ENCODE assay signal across 9 mouse cellular contexts in genomic region chr2:94289169-94289568, GRCm38 (mm10).
DNase-seq lines count a peak whose midpoint lies in the region; ATAC-seq and TF ChIP-seq lines count a peak whose summit lies in the region.
"Had no signal": no experiment of that assay in that cellular context is flagged by ENCODE, and none has a peak within 500 bp of the region (broad histone marks: within the 10 kb centered on the region; RNA-seq: fewer than 3 reads in every experiment).

No protein-coding gene starts in this region.

- H3K9ac ChIP-seq in forebrain, embryonic 15.5 days (replicated peaks), result no peak overlapping the region
- 0 out of 2 replicates have a peak overlapping the region, but pooled peaks have one; percentile 26 for H3K9ac ChIP-seq in midbrain, postnatal 0 days (replicated peaks; ENCODE audit: low read length, poor library complexity, severe bottlenecking)
- H3K9ac ChIP-seq: liver, embryonic 15.5 days had no signal

- intact Hi-C loops in heart, postnatal 36 days (cut with DNase I), result no loop called here

- H3K27ac ChIP-seq in heart, embryonic 10.5 days, result peak overlapping the region; percentile 12; the same call in 1 of the 2 replicates
- peak overlapping the region; percentile 21 for H3K27ac ChIP-seq in forebrain, embryonic 15.5 days (replicated peaks)
- H3K27ac ChIP-seq in midbrain, postnatal 0 days (ENCODE audit: low read depth, low read length), result no peak overlapping the region; the same call in 1 of the 2 replicates
- H3K27ac ChIP-seq: liver, embryonic 15.5 days had no signal

- no peak for TF ChIP-seq CTCF in midbrain, postnatal 0 days (IDR thresholded peaks at IDR 0.05)

- no peak overlapping the region; the same call in 1 of the 2 replicates for H3K4me3 ChIP-seq in heart, embryonic 10.5 days
- H3K4me3 ChIP-seq in forebrain, embryonic 15.5 days, result no peak overlapping the region
- no peak overlapping the region for H3K4me3 ChIP-seq in midbrain, postnatal 0 days (ENCODE audit: low read depth, low read length)
- H3K4me3 ChIP-seq: liver, embryonic 15.5 days had no signal

- ATAC-seq in forebrain, embryonic 15.5 days (replicated peaks), result peak; percentile 94
- peak; percentile 75 for ATAC-seq in midbrain, postnatal 0 days (ENCODE audit: low FRiP score)
- no peak for ATAC-seq in megakaryocyte progenitor cell, adult 5-6 weeks (replicated peaks; ENCODE audit: poor library complexity)

- peaks cover 20% of the 10 kb centered on the region; the same call in 1 of the 2 replicates for H3K27me3 ChIP-seq in heart, embryonic 10.5 days (ENCODE audit: insufficient read depth, poor library complexity, severe bottlenecking)
- H3K27me3 ChIP-seq in forebrain, embryonic 15.5 days, result no peaks in the 10 kb centered on the region
- H3K27me3 ChIP-seq in midbrain, postnatal 0 days (ENCODE audit: insufficient read depth, low read length), result no peaks in the 10 kb centered on the region
- H3K27me3 ChIP-seq: liver, embryonic 15.5 days had no signal

- no peaks in the 10 kb centered on the region for H3K9me3 ChIP-seq in heart, embryonic 10.5 days
- H3K9me3 ChIP-seq in forebrain, embryonic 15.5 days, result no peaks in the 10 kb centered on the region
- no peaks in the 10 kb centered on the region for H3K9me3 ChIP-seq in midbrain, postnatal 0 days (ENCODE audit: low read length)
- H3K9me3 ChIP-seq: liver, embryonic 15.5 days had no signal

- 0% methylated on average over 2 of the region's 2 CpGs for WGBS in heart, embryonic 10.5 days
- WGBS in forebrain, embryonic 15.5 days, result 0% methylated on average over 2 of the region's 2 CpGs
- WGBS in midbrain, postnatal 0 days, result 0% methylated on average over 2 of the region's 2 CpGs

- DNase-seq in heart, embryonic 10.5 days (ENCODE audit: low spot score), result no peak
- no peak for DNase-seq in heart, postnatal 36 days
- DNase-seq in Muller cell, postnatal 12 days (ENCODE audit: inconsistent ontology term), result peak; percentile 93
- DNase-seq in kidney, postnatal 10 days, result peak; percentile 61
- peak; percentile 75 for DNase-seq in midbrain, postnatal 0 days (ENCODE audit: low spot score)
- no peak for DNase-seq in thymus, postnatal 14 days

- no peaks in the 10 kb centered on the region for H3K36me3 ChIP-seq in heart, embryonic 10.5 days
- no peaks in the 10 kb centered on the region for H3K36me3 ChIP-seq in forebrain, embryonic 15.5 days
- no peaks in the 10 kb centered on the region for H3K36me3 ChIP-seq in midbrain, postnatal 0 days (ENCODE audit: insufficient read depth, low read length)
- H3K36me3 ChIP-seq: liver, embryonic 15.5 days had no signal

- H3K4me1 ChIP-seq in heart, embryonic 10.5 days, result peaks cover 28% of the 10 kb centered on the region
- H3K4me1 ChIP-seq in forebrain, embryonic 15.5 days, result peaks cover 28% of the 10 kb centered on the region
- H3K4me1 ChIP-seq in midbrain, postnatal 0 days (ENCODE audit: insufficient read depth, low read length), result peaks cover 19% of the 10 kb centered on the region
- H3K4me1 ChIP-seq: liver, embryonic 15.5 days had no signal

- H3K4me2 ChIP-seq in forebrain, embryonic 15.5 days (replicated peaks), result no peak overlapping the region
- H3K4me2 ChIP-seq in midbrain, postnatal 0 days (ENCODE audit: low read depth, low read length, poor library complexity, severe bottlenecking), result no peak overlapping the region
- H3K4me2 ChIP-seq: liver, embryonic 15.5 days had no signal

Comparison
In these comparisons a context has a peak if more than half of its experiments do, and no peak if none do; other contexts are left out.
1. DNase-seq: peak in Muller cell, postnatal 12 days (single experiment), kidney, postnatal 10 days (single experiment) and midbrain, postnatal 0 days (single experiment); none in heart, embryonic 10.5 days (single experiment), heart, postnatal 36 days (0 of 2) and thymus, postnatal 14 days (single experiment).